Mouse (Mus musculus): Measurements from ENCODE around the gene Lrrc1. TPM values are rescaled to one million over a fixed set of nuclear protein-coding genes. Genes with fewer than 3 reads are reported as not detected.
A peak's percentile ranks its signal among the peaks of the same experiment; 100 is the strongest.

Gene Lrrc1
- polyA plus RNA-seq, 1 experiment from 2014 or later = 14.9 TPM

GRCm38 (mm10) chr9:77494307-77494706 lies 50.4 kb downstream of the Lrrc1 start:
- no peak overlapping the region for H3K9ac ChIP-seq (ENCODE audit: low read length)
- 90% methylated on average over 7 of the region's 7 CpGs for WGBS
- H3K27ac ChIP-seq (replicated peaks) = no peak overlapping the region
- DNase-seq (ENCODE audit: low spot score) (no peak), ATAC-seq (ENCODE audit: low FRiP score, low TSS enrichment) (no peak)
- no peaks in the 10 kb centered on the region for H3K36me3 ChIP-seq (ENCODE audit: control insufficient read depth, insufficient read depth, low read length)
- H3K4me1 ChIP-seq (replicated peaks; ENCODE audit: control insufficient read depth, insufficient read depth) = no peaks in the 10 kb centered on the region
- H3K4me3 ChIP-seq (ENCODE audit: low read depth, low read length) = no peak overlapping the region
- no peak overlapping the region for H3K4me2 ChIP-seq (replicated peaks; ENCODE audit: low read depth)
- H3K27me3 ChIP-seq (ENCODE audit: control insufficient read depth, insufficient read depth, low read length) = no peaks in the 10 kb centered on the region
- no peak for TF ChIP-seq EP300 (optimal IDR thresholded peaks at IDR 0.05)
- H3K9me3 ChIP-seq (ENCODE audit: control insufficient read depth, low read length) = no peaks in the 10 kb centered on the region

DNA sequence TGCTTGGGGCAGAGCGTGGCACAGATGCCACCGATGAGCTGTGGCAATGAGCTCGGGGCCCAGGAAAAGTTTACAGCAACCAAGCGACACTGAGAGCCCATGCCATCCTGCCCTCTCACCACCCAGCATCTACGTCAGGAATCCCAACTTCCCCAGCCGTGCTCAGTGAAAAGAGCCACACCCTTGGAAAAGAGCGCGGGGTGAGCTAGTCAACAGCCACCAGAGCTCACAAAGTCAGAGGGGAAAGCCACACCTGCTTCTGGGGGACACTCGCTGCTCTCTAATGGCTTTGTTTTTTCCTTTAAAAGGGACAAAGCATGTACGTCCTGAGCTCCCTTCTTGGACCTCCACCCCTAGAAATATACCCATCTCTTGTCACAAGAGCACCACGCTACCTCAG lies 56.1 kb downstream of the Lrrc1 start:
- Histone ChIP-seq H3K27ac (replicated peaks) (no peak overlapping the region), H3K27me3 (ENCODE audit: control insufficient read depth, insufficient read depth, low read length) (no peaks in the 10 kb centered on the region), H3K9ac (ENCODE audit: low read length) (no peak overlapping the region), H3K4me3 (ENCODE audit: low read depth, low read length) (no peak overlapping the region), H3K9me3 (ENCODE audit: control insufficient read depth, low read length) (no peaks in the 10 kb centered on the region), H3K4me1 (replicated peaks; ENCODE audit: control insufficient read depth, insufficient read depth) (0 out of 2 replicates have a peak, but pooled peaks cover 3% of the 10 kb centered on the region), H3K36me3 (ENCODE audit: control insufficient read depth, insufficient read depth, low read length) (no peaks in the 10 kb centered on the region), H3K4me2 (replicated peaks; ENCODE audit: low read depth) (no peak overlapping the region)
- ATAC-seq (ENCODE audit: low FRiP score, low TSS enrichment) = no peak
- no peak for TF ChIP-seq CTCF (IDR thresholded peaks at IDR 0.05; ENCODE audit: low read depth)
- no peak for TF ChIP-seq EP300 (optimal IDR thresholded peaks at IDR 0.05)
- peak; percentile 57 for DNase-seq (ENCODE audit: low spot score)
- WGBS = 66% methylated on average over 11 of the region's 11 CpGs

- Histone ChIP-seq H3K4me2 (replicated peaks; ENCODE audit: low read depth) (no peak overlapping the region), H3K27ac (replicated peaks) (peak overlapping the region; percentile 58; the same call in 1 of the 2 replicates), H3K9me3 (ENCODE audit: control insufficient read depth, low read length) (no peaks in the 10 kb centered on the region), H3K27me3 (ENCODE audit: control insufficient read depth, insufficient read depth, low read length) (no peaks in the 10 kb centered on the region), H3K4me1 (replicated peaks; ENCODE audit: control insufficient read depth, insufficient read depth) (0 out of 2 replicates have a peak, but pooled peaks cover 6% of the 10 kb centered on the region), H3K9ac (ENCODE audit: low read length) (no peak overlapping the region), H3K36me3 (ENCODE audit: control insufficient read depth, insufficient read depth, low read length) (no peaks in the 10 kb centered on the region), H3K4me3 (ENCODE audit: low read depth, low read length) (no peak overlapping the region)
- WGBS = 33% methylated on average over 7 of the region's 7 CpGs
- peak; percentile 14; the same call in 1 of the 2 replicates for ATAC-seq (ENCODE audit: low FRiP score, low TSS enrichment)
- DNase-seq (ENCODE audit: low spot score) = peak; percentile 74
- no peak for TF ChIP-seq CTCF (IDR thresholded peaks at IDR 0.05; ENCODE audit: low read depth)
- TF ChIP-seq EP300 (optimal IDR thresholded peaks at IDR 0.05) = no peak
Observed at GRCm38 (mm10) chr9:77487427-77487826, 57.2 kb downstream of the Lrrc1 start.

DNA sequence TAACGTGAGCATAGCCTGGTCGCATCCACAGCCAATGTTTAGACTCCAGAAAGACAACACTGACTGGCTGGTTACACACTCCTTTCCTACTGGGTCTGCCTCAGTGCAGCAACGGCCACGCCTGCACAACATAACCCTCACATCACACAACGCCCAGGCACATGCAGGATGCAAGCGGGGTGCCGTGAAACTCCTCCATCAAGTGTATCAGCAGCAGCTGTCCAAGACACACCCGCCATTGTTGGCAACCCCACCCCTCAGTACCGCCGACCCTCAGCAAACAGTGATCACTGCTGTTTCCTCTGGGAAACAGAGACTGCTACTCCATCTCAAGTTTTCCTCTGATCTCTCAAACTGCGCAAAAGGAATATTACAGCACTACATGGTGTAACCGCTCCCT lies 58.8 kb downstream of the Lrrc1 start:
- Histone ChIP-seq H3K27me3 (ENCODE audit: control insufficient read depth, insufficient read depth, low read length) (no peaks in the 10 kb centered on the region), H3K4me3 (ENCODE audit: low read depth, low read length) (no peak overlapping the region), H3K4me1 (replicated peaks; ENCODE audit: control insufficient read depth, insufficient read depth) (peaks cover 9% of the 10 kb centered on the region; the same call in 1 of the 2 replicates), H3K9ac (ENCODE audit: low read length) (no peak overlapping the region), H3K27ac (replicated peaks) (no peak overlapping the region), H3K9me3 (ENCODE audit: control insufficient read depth, low read length) (no peaks in the 10 kb centered on the region), H3K36me3 (ENCODE audit: control insufficient read depth, insufficient read depth, low read length) (no peaks in the 10 kb centered on the region), H3K4me2 (replicated peaks; ENCODE audit: low read depth) (no peak overlapping the region)
- TF ChIP-seq CTCF (IDR thresholded peaks at IDR 0.05; ENCODE audit: low read depth) (no peak), EP300 (optimal IDR thresholded peaks at IDR 0.05) (no peak)
- peak; percentile 35 for DNase-seq (ENCODE audit: low spot score)
- WGBS = 59% methylated on average over 12 of the region's 12 CpGs
- no peak for ATAC-seq (ENCODE audit: low FRiP score, low TSS enrichment)

DNA sequence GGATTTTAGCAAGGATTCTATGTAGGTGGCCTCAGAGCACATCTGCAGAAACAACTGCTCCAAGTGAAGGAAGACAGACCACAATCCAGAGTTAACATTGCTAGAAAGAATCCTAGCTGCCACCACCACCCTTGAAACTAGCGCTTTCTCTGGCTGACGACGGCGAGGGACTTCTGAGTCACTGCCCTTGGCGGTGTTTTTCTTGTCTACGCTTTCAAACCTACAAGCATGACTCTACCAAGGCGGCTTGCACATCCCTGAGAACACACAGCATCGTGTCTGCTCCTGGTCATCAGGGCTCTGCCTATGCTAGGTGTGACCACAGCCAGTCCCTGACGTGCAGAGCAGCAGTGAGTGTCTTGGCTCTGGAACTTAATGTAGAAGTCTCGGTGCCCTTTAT lies 59.9 kb downstream of the Lrrc1 start:
- no peak overlapping the region for H3K4me3 ChIP-seq (ENCODE audit: low read depth, low read length)
- H3K27me3 ChIP-seq (ENCODE audit: control insufficient read depth, insufficient read depth, low read length) = no peaks in the 10 kb centered on the region
- no peak overlapping the region for H3K4me2 ChIP-seq (replicated peaks; ENCODE audit: low read depth)
- H3K4me1 ChIP-seq (replicated peaks; ENCODE audit: control insufficient read depth, insufficient read depth) = peaks cover 14% of the 10 kb centered on the region; the same call in 1 of the 2 replicates
- DNase-seq (ENCODE audit: low spot score) = no peak
- no peaks in the 10 kb centered on the region for H3K9me3 ChIP-seq (ENCODE audit: control insufficient read depth, low read length)
- H3K27ac ChIP-seq (replicated peaks) = no peak overlapping the region
- no peaks in the 10 kb centered on the region for H3K36me3 ChIP-seq (ENCODE audit: control insufficient read depth, insufficient read depth, low read length)
- no peak for TF ChIP-seq CTCF (IDR thresholded peaks at IDR 0.05; ENCODE audit: low read depth)
- TF ChIP-seq EP300 (optimal IDR thresholded peaks at IDR 0.05) = no peak
- ATAC-seq (ENCODE audit: low FRiP score, low TSS enrichment) = no peak
- 84% methylated on average over 10 of the region's 10 CpGs for WGBS
- no peak overlapping the region for H3K9ac ChIP-seq (ENCODE audit: low read length)

- no peak for DNase-seq (ENCODE audit: low spot score)
- no peaks in the 10 kb centered on the region for H3K27me3 ChIP-seq (ENCODE audit: control insufficient read depth, insufficient read depth, low read length)
- H3K9me3 ChIP-seq (ENCODE audit: control insufficient read depth, low read length) = no peaks in the 10 kb centered on the region
- WGBS = 76% methylated on average over 3 of the region's 3 CpGs
- H3K4me1 ChIP-seq (replicated peaks; ENCODE audit: control insufficient read depth, insufficient read depth) = peaks cover 14% of the 10 kb centered on the region; the same call in 1 of the 2 replicates
- TF ChIP-seq CTCF (IDR thresholded peaks at IDR 0.05; ENCODE audit: low read depth) (no peak), EP300 (optimal IDR thresholded peaks at IDR 0.05) (no peak)
- no peak overlapping the region for H3K4me2 ChIP-seq (replicated peaks; ENCODE audit: low read depth)
- no peaks in the 10 kb centered on the region for H3K36me3 ChIP-seq (ENCODE audit: control insufficient read depth, insufficient read depth, low read length)
- H3K4me3 ChIP-seq (ENCODE audit: low read depth, low read length) = no peak overlapping the region
- H3K9ac ChIP-seq (ENCODE audit: low read length) = no peak overlapping the region
- H3K27ac ChIP-seq (replicated peaks) = no peak overlapping the region
- no peak for ATAC-seq (ENCODE audit: low FRiP score, low TSS enrichment)
Observed at GRCm38 (mm10) chr9:77483559-77483958, 61.1 kb downstream of the Lrrc1 start.

All from stomach, postnatal 0 days (tissue).